In the genomic region with DNA sequence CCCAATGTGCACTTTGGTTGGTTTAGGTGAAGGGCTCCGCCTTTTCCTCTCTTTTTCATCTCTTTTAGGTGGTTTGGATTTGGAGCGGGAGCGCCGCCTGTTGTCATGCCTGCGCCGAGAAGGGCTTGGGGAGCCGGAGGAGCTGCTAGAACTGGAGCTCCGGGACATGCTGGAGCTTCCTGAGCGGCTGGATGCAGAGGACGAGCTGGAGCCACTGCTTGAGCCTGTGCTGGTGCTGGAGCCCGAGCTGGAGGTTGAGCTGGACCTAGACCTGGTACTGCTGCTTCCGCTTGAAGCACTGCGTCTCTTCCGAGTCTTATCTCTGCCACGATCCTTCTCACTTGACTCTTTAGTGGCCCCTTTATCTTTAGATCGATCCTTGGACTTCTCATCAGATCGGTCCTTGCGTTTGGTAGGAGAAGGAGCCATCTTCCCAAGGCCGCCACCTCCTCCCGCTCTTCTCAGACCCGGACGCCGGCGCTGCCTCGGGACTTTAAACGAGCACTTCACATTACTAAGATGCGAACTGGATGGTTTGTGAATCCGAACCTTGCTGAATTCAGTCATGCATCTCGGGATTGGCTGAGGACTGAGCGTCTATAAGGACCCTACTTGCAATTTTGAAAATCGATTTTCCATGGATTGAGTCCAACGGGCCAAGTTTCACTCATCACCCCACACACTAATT, we compare ENCODE assay signal across 8 mouse cellular contexts.
DNase-seq lines count a peak whose midpoint lies in the region; ATAC-seq and TF ChIP-seq lines count a peak whose summit lies in the region.
"Not testable (repeated sequence)": the region's sequence is repeated elsewhere in the genome, so short reads cannot be mapped to it uniquely, and the experiment has no call there.

No protein-coding gene starts in this region.

- not testable (repeated sequence) for H3K36me3 ChIP-seq in forebrain, embryonic 16.5 days (ENCODE audit: control insufficient read depth, insufficient read depth); kidney, embryonic 14.5 days (ENCODE audit: control insufficient read depth, insufficient read depth, low read length); liver, embryonic 14.5 days (replicated peaks; ENCODE audit: control insufficient read depth, insufficient read depth, low read depth); midbrain, embryonic 14.5 days (ENCODE audit: control insufficient read depth, insufficient read depth, low read length); stomach, embryonic 14.5 days (ENCODE audit: control insufficient read depth, insufficient read depth, low read length)

- peak; percentile 39 for DNase-seq in 416B (ENCODE audit: low read depth)
- peak; percentile 2 to 4 for DNase-seq in cerebellum, postnatal 36 days
- peak; percentile 8 for DNase-seq in heart, postnatal 4 days
- DNase-seq in liver, embryonic 14.5 days (ENCODE audit: low read depth in 3 of 3, low spot score in 3 of 3) = not testable (repeated sequence)
- DNase-seq in midbrain, embryonic 14.5 days = peak; percentile 21

- H3K27me3 ChIP-seq in forebrain, embryonic 16.5 days (replicated peaks; ENCODE audit: control insufficient read depth, insufficient read depth, low read length); kidney, embryonic 14.5 days (ENCODE audit: control insufficient read depth, insufficient read depth, low read length); liver, embryonic 14.5 days (ENCODE audit: control insufficient read depth, insufficient read depth, low read length); midbrain, embryonic 14.5 days (ENCODE audit: control insufficient read depth, insufficient read depth, low read length); stomach, embryonic 14.5 days (ENCODE audit: control insufficient read depth, insufficient read depth, low read length): not testable (repeated sequence)

- TF ChIP-seq EP300 in liver, embryonic 14.5 days (IDR thresholded peaks at IDR 0.05; ENCODE audit: low read depth) = not testable (repeated sequence)

- 0 out of 2 replicates have a peak, but pooled peaks have one; percentile 52 for ATAC-seq in forebrain, embryonic 16.5 days
- peak; percentile 46; the same call in 1 of the 2 replicates for ATAC-seq in kidney, embryonic 14.5 days (ENCODE audit: low FRiP score, low TSS enrichment)
- not testable (repeated sequence) for ATAC-seq in liver, embryonic 14.5 days (ENCODE audit: insufficient read depth)
- peak; percentile 20; the same call in 1 of the 2 replicates for ATAC-seq in midbrain, embryonic 14.5 days (ENCODE audit: low FRiP score, low TSS enrichment)
- peak; percentile 18; the same call in 1 of the 2 replicates for ATAC-seq in stomach, embryonic 14.5 days (ENCODE audit: insufficient number of reproducible peaks, insufficient read depth, low FRiP score, low read depth)

- not testable (repeated sequence) for TF ChIP-seq CTCF in liver, embryonic 14.5 days (IDR thresholded peaks at IDR 0.05; ENCODE audit: low read depth)

- H3K4me1 ChIP-seq in forebrain, embryonic 16.5 days (replicated peaks; ENCODE audit: control insufficient read depth, insufficient read depth, low read length); kidney, embryonic 14.5 days (ENCODE audit: control insufficient read depth, insufficient read depth, low read length); liver, embryonic 14.5 days (replicated peaks; ENCODE audit: control insufficient read depth in 2 of 2, insufficient read depth in 2 of 2, low read length in 1 of 2); midbrain, embryonic 14.5 days (ENCODE audit: control insufficient read depth, insufficient read depth, low read length); stomach, embryonic 14.5 days (ENCODE audit: control insufficient read depth, insufficient read depth, low read length): not testable (repeated sequence)

- 70% methylated on average over 32 of the region's 32 CpGs for WGBS in forebrain, embryonic 16.5 days
- WGBS in kidney, embryonic 14.5 days = 75% methylated on average over 31 of the region's 32 CpGs
- WGBS in liver, embryonic 14.5 days (ENCODE audit: insufficient replicate concordance) = 53% methylated on average over 32 of the region's 32 CpGs
- 65% methylated on average over 32 of the region's 32 CpGs for WGBS in midbrain, embryonic 14.5 days
- 59% methylated on average over 32 of the region's 32 CpGs for WGBS in stomach, embryonic 14.5 days

- H3K4me2 ChIP-seq in forebrain, embryonic 16.5 days (ENCODE audit: low read length) = peak overlapping the region; percentile 41
- peak overlapping the region; percentile 30 for H3K4me2 ChIP-seq in kidney, embryonic 14.5 days (replicated peaks; ENCODE audit: low read depth, low read length)
- H3K4me2 ChIP-seq in liver, embryonic 14.5 days (ENCODE audit: low read depth) = peak overlapping the region; percentile 42
- peak overlapping the region; percentile 33 for H3K4me2 ChIP-seq in midbrain, embryonic 14.5 days (ENCODE audit: low read length)
- H3K4me2 ChIP-seq in stomach, embryonic 14.5 days (replicated peaks; ENCODE audit: low read depth, low read length) = peak overlapping the region; percentile 29; the same call in 1 of the 2 replicates

- not testable (repeated sequence) for H3K27ac ChIP-seq in forebrain, embryonic 16.5 days (ENCODE audit: low read length); kidney, embryonic 14.5 days (ENCODE audit: low read depth, low read length); liver, embryonic 14.5 days; midbrain, embryonic 14.5 days (replicated peaks; ENCODE audit: low read depth, low read length); stomach, embryonic 14.5 days (ENCODE audit: low read length)

- H3K9me3 ChIP-seq in forebrain, embryonic 16.5 days (ENCODE audit: control insufficient read depth, low read length); kidney, embryonic 14.5 days (ENCODE audit: control insufficient read depth, low read length); liver, embryonic 14.5 days (ENCODE audit: control insufficient read depth, low read length); midbrain, embryonic 14.5 days (ENCODE audit: control insufficient read depth, low read length); stomach, embryonic 14.5 days (ENCODE audit: control insufficient read depth, low read depth, low read length): not testable (repeated sequence)

- peak overlapping the region; percentile 13 for H3K4me3 ChIP-seq in forebrain, embryonic 16.5 days (replicated peaks; ENCODE audit: low read length)
- peak overlapping the region; percentile 19; the same call in 1 of the 2 replicates for H3K4me3 ChIP-seq in kidney, embryonic 14.5 days (ENCODE audit: low read length)
- peak overlapping the region; percentile 23 to 42; a peak in 3 of 4 replicates for H3K4me3 ChIP-seq in liver, embryonic 14.5 days (ENCODE audit: insufficient read depth in 1 of 2, low read depth in 2 of 2, low read length in 2 of 2)
- H3K4me3 ChIP-seq in midbrain, embryonic 14.5 days (replicated peaks; ENCODE audit: low read depth, low read length) = peak overlapping the region; percentile 18
- peak overlapping the region; percentile 5; the same call in 1 of the 2 replicates for H3K4me3 ChIP-seq in stomach, embryonic 14.5 days (ENCODE audit: low read depth, low read length)

- H3K9ac ChIP-seq in forebrain, embryonic 16.5 days (replicated peaks; ENCODE audit: low read depth, low read length); kidney, embryonic 14.5 days (ENCODE audit: low read depth, low read length); liver, embryonic 14.5 days (replicated peaks); midbrain, embryonic 14.5 days (replicated peaks; ENCODE audit: low read length); stomach, embryonic 14.5 days (replicated peaks; ENCODE audit: low read depth, low read length): not testable (repeated sequence)
